Mouse (Mus musculus): ENCODE measurements around the gene Chka. TPM values are rescaled to one million over a fixed set of nuclear protein-coding genes. Genes with fewer than 3 reads are reported as not detected.

Gene Chka
- polyA plus RNA-seq, 1 experiment from 2014 or later, result 65.9 TPM

GRCm38 (mm10) chr19:3836791-3837190, 14.8 kb upstream of the Chka start:
- Histone ChIP-seq H3K4me3 (ENCODE audit: low read depth, low read length) (no peak overlapping the region), H3K27ac (ENCODE audit: low read length) (no peak overlapping the region), H3K9ac (replicated peaks; ENCODE audit: low read depth) (no peak overlapping the region), H3K36me3 (ENCODE audit: insufficient read depth, low read length) (no peaks in the 10 kb centered on the region), H3K27me3 (replicated peaks; ENCODE audit: insufficient read depth, low read length) (no peaks in the 10 kb centered on the region), H3K4me1 (ENCODE audit: insufficient read depth, low read depth, low read length) (peaks cover 5% of the 10 kb centered on the region; the same call in 1 of the 2 replicates), H3K9me3 (ENCODE audit: low read length) (no peaks in the 10 kb centered on the region), H3K4me2 (replicated peaks; ENCODE audit: low read depth, low read length) (no peak overlapping the region)
- DNase-seq (ENCODE audit: low spot score) (no peak), ATAC-seq (no peak)
- TF ChIP-seq EP300 (IDR thresholded peaks at IDR 0.05) (no peak), CTCF (IDR thresholded peaks at IDR 0.05) (no peak)
- 85% methylated on average over 9 of the region's 9 CpGs for WGBS

- Histone ChIP-seq H3K27me3 (replicated peaks; ENCODE audit: insufficient read depth, low read length) (no peaks in the 10 kb centered on the region), H3K4me1 (ENCODE audit: insufficient read depth, low read depth, low read length) (peaks cover 5% of the 10 kb centered on the region; the same call in 1 of the 2 replicates), H3K9ac (replicated peaks; ENCODE audit: low read depth) (no peak overlapping the region), H3K27ac (ENCODE audit: low read length) (peak overlapping the region; percentile 91), H3K36me3 (ENCODE audit: insufficient read depth, low read length) (no peaks in the 10 kb centered on the region), H3K4me3 (ENCODE audit: low read depth, low read length) (no peak overlapping the region), H3K9me3 (ENCODE audit: low read length) (no peaks in the 10 kb centered on the region), H3K4me2 (replicated peaks; ENCODE audit: low read depth, low read length) (no peak overlapping the region)
- TF ChIP-seq CTCF (IDR thresholded peaks at IDR 0.05) (no peak), EP300 (IDR thresholded peaks at IDR 0.05) (no peak)
- ATAC-seq, result no peak
- no peak for DNase-seq (ENCODE audit: low spot score)
- 66% methylated on average over 3 of the region's 3 CpGs for WGBS
Observed at GRCm38 (mm10) chr19:3838931-3839330, 12.6 kb upstream of the Chka start.

- peak; percentile 16; the same call in 1 of the 2 replicates for ATAC-seq
- no peaks in the 10 kb centered on the region for H3K27me3 ChIP-seq (replicated peaks; ENCODE audit: insufficient read depth, low read length)
- no peak overlapping the region for H3K9ac ChIP-seq (replicated peaks; ENCODE audit: low read depth)
- H3K4me3 ChIP-seq (ENCODE audit: low read depth, low read length), result no peak overlapping the region
- peak; percentile 68 for DNase-seq (ENCODE audit: low spot score)
- peak overlapping the region; percentile 91 for H3K27ac ChIP-seq (ENCODE audit: low read length)
- TF ChIP-seq CTCF (IDR thresholded peaks at IDR 0.05) (no peak), EP300 (IDR thresholded peaks at IDR 0.05) (no peak)
- H3K36me3 ChIP-seq (ENCODE audit: insufficient read depth, low read length), result no peaks in the 10 kb centered on the region
- no peaks in the 10 kb centered on the region for H3K9me3 ChIP-seq (ENCODE audit: low read length)
- 15% methylated on average over 2 of the region's 2 CpGs for WGBS
- H3K4me2 ChIP-seq (replicated peaks; ENCODE audit: low read depth, low read length), result no peak overlapping the region
- peaks cover 3% of the 10 kb centered on the region; the same call in 1 of the 2 replicates for H3K4me1 ChIP-seq (ENCODE audit: insufficient read depth, low read depth, low read length)
Observed at GRCm38 (mm10) chr19:3839686-3840085, 11.9 kb upstream of the Chka start.

- Histone ChIP-seq H3K9me3 (ENCODE audit: low read length) (no peaks in the 10 kb centered on the region), H3K27me3 (replicated peaks; ENCODE audit: insufficient read depth, low read length) (no peaks in the 10 kb centered on the region), H3K4me3 (ENCODE audit: low read depth, low read length) (no peak overlapping the region), H3K36me3 (ENCODE audit: insufficient read depth, low read length) (no peaks in the 10 kb centered on the region), H3K4me1 (ENCODE audit: insufficient read depth, low read depth, low read length) (peaks cover 3% of the 10 kb centered on the region; the same call in 1 of the 2 replicates), H3K9ac (replicated peaks; ENCODE audit: low read depth) (no peak overlapping the region), H3K27ac (ENCODE audit: low read length) (peak overlapping the region; percentile 91), H3K4me2 (replicated peaks; ENCODE audit: low read depth, low read length) (no peak overlapping the region)
- WGBS, result 38% methylated on average over 5 of the region's 5 CpGs
- TF ChIP-seq CTCF (IDR thresholded peaks at IDR 0.05) (no peak), EP300 (IDR thresholded peaks at IDR 0.05) (peak; percentile 87)
- peak; percentile 83 for DNase-seq (ENCODE audit: low spot score)
- ATAC-seq, result peak; percentile 53
Observed at GRCm38 (mm10) chr19:3840214-3840651, 11.3 kb upstream of the Chka start.

GRCm38 (mm10) chr19:3840685-3841084, 10.9 kb upstream of the Chka start:
- TF ChIP-seq CTCF (IDR thresholded peaks at IDR 0.05), result no peak
- no peak for TF ChIP-seq EP300 (IDR thresholded peaks at IDR 0.05)
- DNase-seq (ENCODE audit: low spot score) (no peak), ATAC-seq (no peak)
- Histone ChIP-seq H3K36me3 (ENCODE audit: insufficient read depth, low read length) (no peaks in the 10 kb centered on the region), H3K4me2 (replicated peaks; ENCODE audit: low read depth, low read length) (no peak overlapping the region), H3K9ac (replicated peaks; ENCODE audit: low read depth) (no peak overlapping the region), H3K4me3 (ENCODE audit: low read depth, low read length) (no peak overlapping the region), H3K4me1 (ENCODE audit: insufficient read depth, low read depth, low read length) (peaks cover 3% of the 10 kb centered on the region; the same call in 1 of the 2 replicates), H3K27me3 (replicated peaks; ENCODE audit: insufficient read depth, low read length) (no peaks in the 10 kb centered on the region), H3K9me3 (ENCODE audit: low read length) (no peaks in the 10 kb centered on the region), H3K27ac (ENCODE audit: low read length) (peak overlapping the region; percentile 91)
- 59% methylated on average over 5 of the region's 5 CpGs for WGBS

- no peaks in the 10 kb centered on the region for H3K36me3 ChIP-seq (ENCODE audit: insufficient read depth, low read length)
- TF ChIP-seq EP300 (IDR thresholded peaks at IDR 0.05) (peak; percentile 97), CTCF (IDR thresholded peaks at IDR 0.05) (no peak)
- DNase-seq (ENCODE audit: low spot score), result peak; percentile 93
- no peaks in the 10 kb centered on the region for H3K27me3 ChIP-seq (replicated peaks; ENCODE audit: insufficient read depth, low read length)
- H3K9me3 ChIP-seq (ENCODE audit: low read length), result no peaks in the 10 kb centered on the region
- peaks cover 3% of the 10 kb centered on the region; the same call in 1 of the 2 replicates for H3K4me1 ChIP-seq (ENCODE audit: insufficient read depth, low read depth, low read length)
- 28% methylated on average over 12 of the region's 12 CpGs for WGBS
- H3K9ac ChIP-seq (replicated peaks; ENCODE audit: low read depth), result no peak overlapping the region
- H3K27ac ChIP-seq (ENCODE audit: low read length), result peak overlapping the region; percentile 91
- H3K4me3 ChIP-seq (ENCODE audit: low read depth, low read length), result no peak overlapping the region
- H3K4me2 ChIP-seq (replicated peaks; ENCODE audit: low read depth, low read length), result no peak overlapping the region; the same call in 1 of the 2 replicates
- peak; percentile 86 for ATAC-seq
Observed at GRCm38 (mm10) chr19:3842359-3843148, 9.0 kb upstream of the Chka start.
